Mouse (Mus musculus) T-helper 1 cell (primary cell): ENCODE results near the gene Cwc25.
"Not testable (repeated sequence)": the region's sequence is repeated elsewhere in the genome, so short reads cannot be mapped to it uniquely, and the experiment has no call there.

ENCODE experiments used
- in situ Hi-C: fragments of 300-600 bp; cut with MboI, MseI; formaldehyde crosslinking; loops from one replicate; pipeline ENCODE4 v1.15.1; 2025; ENCODE audit warnings: high pct_unique_total_duplicates

Gene Cwc25

GRCm38 (mm10) chr11:97733689-97734088, 32.7 kb downstream of the Cwc25 start:
- in situ Hi-C loops: no loop called here

GRCm38 (mm10) chr11:97728730-97729129, 37.6 kb downstream of the Cwc25 start:
- in situ Hi-C loops: no loop called here

GRCm38 (mm10) chr11:97728311-97728710, 38.0 kb downstream of the Cwc25 start:
- in situ Hi-C loops: no loop called here

- in situ Hi-C loops: no loop called here
Measured at GRCm38 (mm10) chr11:97723709-97724108, 42.6 kb downstream of the Cwc25 start.

- in situ Hi-C loops: no loop called here
Measured at GRCm38 (mm10) chr11:97721338-97721737, 45.0 kb downstream of the Cwc25 start.

- in situ Hi-C loops: no loop called here
Measured at GRCm38 (mm10) chr11:97719041-97719440, 47.3 kb downstream of the Cwc25 start.

GRCm38 (mm10) chr11:97718281-97718860, 48.0 kb downstream of the Cwc25 start:
- in situ Hi-C loops: no loop called here

- in situ Hi-C loops: no loop called here
Measured at GRCm38 (mm10) chr11:97717369-97718280, 48.7 kb downstream of the Cwc25 start.

GRCm38 (mm10) chr11:97716021-97716420, 50.3 kb downstream of the Cwc25 start:
- in situ Hi-C loops: no loop called here

- in situ Hi-C loops: no loop called here
Measured at GRCm38 (mm10) chr11:97714784-97715760, 51.3 kb downstream of the Cwc25 start.

GRCm38 (mm10) chr11:97714356-97714755, 52.0 kb downstream of the Cwc25 start:
- in situ Hi-C loops: no loop called here

GRCm38 (mm10) chr11:97713896-97714295, 52.5 kb downstream of the Cwc25 start:
- in situ Hi-C loops: no loop called here

GRCm38 (mm10) chr11:97712286-97712685, 54.1 kb downstream of the Cwc25 start:
- in situ Hi-C loops: no loop called here

GRCm38 (mm10) chr11:97711200-97711900, 55.0 kb downstream of the Cwc25 start:
- in situ Hi-C loops: no loop called here

GRCm38 (mm10) chr11:97710067-97710466, 56.3 kb downstream of the Cwc25 start:
- in situ Hi-C loops: not testable (repeated sequence)

- in situ Hi-C loops: loop anchor here (5.0 kb wide), 1 partner anchor 39 kb away; the partner anchor contains the start of gene Pip4k2b
Measured at GRCm38 (mm10) chr11:97703039-97703826, 63.1 kb downstream of the Cwc25 start, which contains the start of gene Psmb3. Psmb3 (plus strand) TSS chr11:97703399.

- in situ Hi-C loops: loop anchor here (5.0 kb wide), 1 partner anchor 40 kb away; the partner anchor contains the start of gene Pip4k2b
Measured at GRCm38 (mm10) chr11:97702393-97702745, 64.0 kb downstream of the Cwc25 start.

GRCm38 (mm10) chr11:97701581-97702392, 64.6 kb downstream of the Cwc25 start:
- in situ Hi-C loops: loop anchor here (5.0 kb wide), 1 partner anchor 41 kb away; the partner anchor contains the start of gene Pip4k2b
